Mouse (Mus musculus) myocyte (in vitro differentiated cells): ENCODE measurements at regions not wholly inside any gene's neighbourhood (a gene's known extent, or its start where the extent isn't known, plus 50 kb on each side); places are given as distances from the start of the nearest gene placed in this dataset.

ENCODE experiments used
- H3K27me3 ChIP-seq: one replicate; pipeline ENCODE4 v1.6.1; 2011; ENCODE audit not compliant: control insufficient read depth, insufficient read depth, insufficient read length
- H3K36me3 ChIP-seq: one replicate; pipeline ENCODE4 v1.6.1; 2011; ENCODE audit not compliant: control insufficient read depth, insufficient read depth
- H3K4me2 ChIP-seq: one replicate; pipeline ENCODE4 v1.6.1; 2011; ENCODE audit warnings: low read depth, control low read depth
- H3K4me3 ChIP-seq: one replicate; pipeline ENCODE4 v1.5.1; 2011; ENCODE audit warnings: mild to moderate bottlenecking, control low read depth, moderate library complexity
- H3K79me2 ChIP-seq: one replicate; pipeline ENCODE4 v1.6.1; 2011; ENCODE audit not compliant: control insufficient read depth, insufficient read depth
- H3ac ChIP-seq: one replicate; pipeline ENCODE4 v1.6.1; 2011; ENCODE audit not compliant: control insufficient read depth, insufficient read length
- CEBPB ChIP-seq: IDR thresholded peaks from 2 replicates; pipeline ENCODE4 v1.6.1; 2011; ENCODE audit warnings: mild to moderate bottlenecking, moderate library complexity; ENCODE audit not compliant: poor library complexity, insufficient read depth, severe bottlenecking
- E2F4 ChIP-seq: IDR thresholded peaks from one replicate; pipeline ENCODE4 v1.6.1; 2011; ENCODE audit warnings: mild to moderate bottlenecking, control low read depth, moderate library complexity; ENCODE audit not compliant: insufficient read depth
- MAX ChIP-seq: IDR thresholded peaks from one replicate; pipeline ENCODE4 v1.6.1; 2011; ENCODE audit warnings: low read depth, mild to moderate bottlenecking, control low read depth
- MYOD1 ChIP-seq, 3 experiments: IDR thresholded peaks; one replicate each; pipeline ENCODE4 v1.6.1; 2011; ENCODE audit warnings: control low read depth in 2 of 3, low read depth in 2 of 3, mild to moderate bottlenecking in 2 of 3, moderate library complexity in 1 of 3; ENCODE audit not compliant: insufficient read length in 2 of 3, control insufficient read depth in 1 of 3
- MYOG ChIP-seq, 3 experiments: IDR thresholded peaks; one replicate each; pipeline ENCODE4 v1.6.1; 2011; ENCODE audit warnings: control low read depth in 2 of 3, low read depth in 2 of 3, mild to moderate bottlenecking in 2 of 3; ENCODE audit not compliant: insufficient read length in 2 of 3, control insufficient read depth in 1 of 3, insufficient read depth in 1 of 3
- POLR2A ChIP-seq: IDR thresholded peaks from one replicate; pipeline ENCODE4 v1.6.1; 2011; ENCODE audit warnings: low read depth, mild to moderate bottlenecking, control low read depth, moderate library complexity; ENCODE audit not compliant: insufficient read length
- POLR2AphosphoS2 ChIP-seq: IDR thresholded peaks from one replicate; pipeline ENCODE4 v1.6.1; 2011; ENCODE audit warnings: low read depth, control low read depth; ENCODE audit not compliant: insufficient read length
- REST ChIP-seq: IDR thresholded peaks from one replicate; pipeline ENCODE4 v1.6.1; 2011; ENCODE audit warnings: mild to moderate bottlenecking, control low read depth, moderate library complexity; ENCODE audit not compliant: insufficient read depth, insufficient read length
- SRF ChIP-seq: IDR thresholded peaks from one replicate; pipeline ENCODE4 v1.6.1; 2011; ENCODE audit warnings: low read depth; ENCODE audit not compliant: control insufficient read depth, insufficient read length
- TCF12 ChIP-seq: IDR thresholded peaks from one replicate; pipeline ENCODE4 v1.6.1; 2011; ENCODE audit warnings: mild to moderate bottlenecking, control low read depth; ENCODE audit not compliant: poor library complexity, insufficient read depth, severe bottlenecking
- TCF3 ChIP-seq: IDR thresholded peaks from one replicate; pipeline ENCODE4 v1.6.1; 2011; ENCODE audit warnings: low read depth, control low read depth; ENCODE audit not compliant: insufficient read length
- USF1 ChIP-seq: IDR thresholded peaks from one replicate; pipeline ENCODE4 v1.6.1; 2011; ENCODE audit warnings: low read depth, mild to moderate bottlenecking, control low read depth, moderate library complexity

DNA sequence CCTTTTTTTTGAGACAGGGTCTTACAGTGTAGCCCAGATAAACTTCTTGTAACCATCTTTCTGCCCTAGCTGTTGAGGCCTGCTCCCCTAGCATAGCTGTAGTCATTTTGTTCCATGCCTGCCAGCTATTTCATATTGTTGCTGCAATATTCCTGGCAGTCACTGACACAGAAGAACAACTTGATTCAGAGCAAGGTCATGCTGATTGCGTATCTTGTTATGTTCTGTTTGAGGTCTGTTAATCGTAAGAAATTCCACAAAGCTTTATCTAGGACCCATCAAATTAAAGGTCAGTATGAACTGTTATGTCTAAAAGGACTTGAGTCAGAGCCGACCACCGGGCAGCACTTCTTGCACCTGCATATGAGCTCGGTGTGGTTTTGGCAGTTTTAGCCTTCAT, 79.7 kb downstream of the Ddx3x start:
- Histone ChIP-seq H3K36me3 (no peaks in the 10 kb centered on the region), H3K4me2 (no peak overlapping the region), H3K27me3 (no peaks in the 10 kb centered on the region), H3K79me2 (no peaks in the 10 kb centered on the region), H3ac (no peak overlapping the region), H3K4me3 (no peak overlapping the region)
- TF ChIP-seq USF1 (no peak), MYOD1 (IDR thresholded peaks at IDR 0.05; ENCODE audit: control insufficient read depth in 1 of 3, insufficient read length in 2 of 3, low read depth in 2 of 3) (no peak), CEBPB (no peak), TCF12 (no peak), POLR2A (no peak), POLR2AphosphoS2 (no peak), TCF3 (no peak), MYOG (IDR thresholded peaks at IDR 0.05; ENCODE audit: control insufficient read depth in 1 of 3, insufficient read depth in 1 of 3, insufficient read length in 2 of 3, low read depth in 2 of 3) (no peak), SRF (no peak), MAX (no peak), REST (no peak), E2F4 (no peak)

DNA sequence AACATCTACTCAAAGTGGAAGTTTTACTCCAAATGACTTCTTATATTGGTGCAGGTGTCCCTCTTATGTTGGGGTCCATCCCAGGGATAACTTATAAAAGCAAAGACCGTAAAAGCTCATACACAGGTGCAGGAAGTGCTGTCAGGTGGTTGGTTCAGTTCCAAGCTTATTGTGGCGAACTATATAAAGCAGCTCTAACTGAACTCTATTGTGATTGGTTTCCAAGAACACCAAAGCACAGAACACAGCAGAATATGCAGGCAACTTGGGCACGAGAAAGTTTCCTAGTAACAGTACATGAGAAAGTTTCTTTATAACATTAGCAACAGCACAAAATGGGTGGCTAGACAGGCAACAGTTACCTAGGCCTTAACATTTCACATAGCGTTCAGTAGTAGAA, 89.5 kb downstream of the Ddx3x start:
- Histone ChIP-seq H3K27me3 (no peaks in the 10 kb centered on the region), H3K4me2 (no peak overlapping the region), H3K4me3 (no peak overlapping the region), H3K79me2 (no peaks in the 10 kb centered on the region), H3K36me3 (no peaks in the 10 kb centered on the region), H3ac (no peak overlapping the region)
- TF ChIP-seq USF1: no peak
- no peak for TF ChIP-seq MAX
- TF ChIP-seq REST: no peak
- no peak for TF ChIP-seq POLR2A
- no peak for TF ChIP-seq POLR2AphosphoS2
- TF ChIP-seq SRF: no peak

DNA sequence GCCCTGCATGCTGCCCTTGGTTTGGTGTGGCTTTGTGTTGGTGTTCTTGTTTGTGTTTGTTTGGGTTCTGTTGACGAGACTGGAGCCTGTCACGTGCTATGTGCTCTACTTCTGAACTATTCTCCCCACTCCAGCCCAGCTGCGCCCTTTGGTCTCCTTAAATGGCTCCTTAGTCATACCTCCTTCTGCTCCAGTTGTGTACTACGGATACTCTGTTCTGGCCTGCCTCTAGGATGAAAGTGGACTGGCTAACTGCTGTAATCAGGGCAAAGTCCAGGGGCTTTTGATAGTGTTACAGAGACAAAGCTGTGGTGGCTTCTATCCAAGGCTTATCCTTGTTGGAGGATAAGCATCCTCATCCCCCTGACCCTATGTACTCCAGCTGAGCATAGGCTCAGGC, 92.0 kb downstream of the Ddx3x start:
- Histone ChIP-seq H3K4me2 (no peak overlapping the region), H3K36me3 (no peaks in the 10 kb centered on the region), H3K27me3 (no peaks in the 10 kb centered on the region), H3ac (no peak overlapping the region), H3K79me2 (no peaks in the 10 kb centered on the region), H3K4me3 (no peak overlapping the region)
- TF ChIP-seq POLR2A (no peak), POLR2AphosphoS2 (no peak), MYOD1 (IDR thresholded peaks at IDR 0.05; ENCODE audit: control insufficient read depth in 1 of 3, insufficient read length in 2 of 3, low read depth in 2 of 3) (no peak), TCF3 (no peak), TCF12 (no peak), E2F4 (no peak), REST (no peak)

DNA sequence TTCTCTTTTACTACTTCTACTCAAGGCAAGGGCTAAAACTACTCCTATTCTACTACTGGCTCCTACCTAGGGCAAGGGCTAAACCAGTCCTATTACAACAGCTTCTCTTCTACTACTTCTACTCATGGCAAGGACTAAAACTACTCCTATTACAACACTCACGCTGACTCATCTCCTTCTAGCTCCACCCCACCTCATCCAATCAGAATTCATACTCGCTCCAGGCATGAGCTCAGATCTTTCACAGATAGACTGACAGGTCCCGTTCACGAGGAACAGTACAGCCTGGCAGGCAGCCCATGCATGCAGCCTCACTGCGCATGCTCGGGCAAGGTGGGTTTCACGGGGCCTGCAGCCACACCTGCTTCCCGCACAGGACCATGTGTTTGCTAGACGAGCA, 79.6 kb upstream of the Nyx start:
- Histone ChIP-seq H3K4me3 (no peak overlapping the region), H3K27me3 (no peaks in the 10 kb centered on the region), H3ac (no peak overlapping the region), H3K36me3 (no peaks in the 10 kb centered on the region), H3K79me2 (no peaks in the 10 kb centered on the region), H3K4me2 (no peak overlapping the region)
- no peak for TF ChIP-seq SRF
- no peak for TF ChIP-seq POLR2A
- TF ChIP-seq MYOG (IDR thresholded peaks at IDR 0.05; ENCODE audit: control insufficient read depth in 1 of 3, insufficient read depth in 1 of 3, insufficient read length in 2 of 3, low read depth in 2 of 3): no peak
- no peak for TF ChIP-seq CEBPB
- TF ChIP-seq TCF12: no peak
- no peak for TF ChIP-seq MYOD1 (IDR thresholded peaks at IDR 0.05; ENCODE audit: control insufficient read depth in 1 of 3, insufficient read length in 2 of 3, low read depth in 2 of 3)

DNA sequence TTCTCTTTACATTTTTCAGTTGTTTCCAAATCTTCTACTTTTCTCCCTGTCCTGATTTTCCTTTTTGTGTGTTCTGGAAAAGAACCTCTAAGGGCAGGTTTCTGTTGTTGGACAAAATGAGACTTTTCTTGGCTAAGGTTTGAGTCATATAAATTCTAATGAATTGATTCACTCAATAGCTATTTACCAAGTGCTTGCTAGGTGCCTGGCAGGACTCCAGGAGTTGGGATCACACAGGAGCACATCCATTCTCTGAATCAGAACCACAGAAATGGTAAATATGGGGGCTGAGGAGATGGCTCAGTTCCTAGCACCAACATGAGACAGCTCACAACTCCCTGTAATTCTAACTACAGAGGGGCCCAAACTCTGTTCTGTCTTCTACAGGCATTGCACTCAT, 67.4 kb upstream of the Nyx start:
- Histone ChIP-seq H3K27me3 (no peaks in the 10 kb centered on the region), H3K4me3 (no peak overlapping the region), H3K36me3 (no peaks in the 10 kb centered on the region), H3K79me2 (no peaks in the 10 kb centered on the region), H3K4me2 (no peak overlapping the region), H3ac (no peak overlapping the region)
- TF ChIP-seq E2F4: no peak

DNA sequence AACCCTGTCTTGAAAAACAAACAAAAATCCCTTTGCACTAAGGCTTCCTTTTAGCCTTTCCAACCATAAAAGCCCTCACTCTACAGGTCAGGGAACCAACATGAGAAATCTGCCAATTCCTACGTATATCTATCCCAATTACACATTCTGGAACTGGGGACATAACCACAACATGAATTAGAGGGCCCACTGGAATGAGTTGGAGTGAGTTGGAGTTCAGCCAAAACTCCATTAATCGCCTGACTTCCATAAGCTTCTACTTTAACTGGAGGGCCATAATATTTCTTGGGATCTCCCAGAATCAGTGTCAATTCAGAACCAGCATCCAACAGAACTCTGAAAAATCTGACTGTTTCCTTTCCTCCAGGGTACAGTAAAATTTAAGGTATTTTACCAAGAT, 53.2 kb upstream of the Nyx start:
- H3K79me2 ChIP-seq: no peaks in the 10 kb centered on the region
- H3K36me3 ChIP-seq: no peaks in the 10 kb centered on the region
- no peaks in the 10 kb centered on the region for H3K27me3 ChIP-seq
- H3K4me3 ChIP-seq: no peak overlapping the region
- H3ac ChIP-seq: no peak overlapping the region
- TF ChIP-seq E2F4 (no peak), CEBPB (no peak)
- no peak overlapping the region for H3K4me2 ChIP-seq
